Mouse (Mus musculus) kidney, adult 2 months (tissue): ENCODE measurements around the gene Stard8. TPM values are rescaled to one million over a fixed set of nuclear protein-coding genes. Genes with fewer than 3 reads are reported as not detected.
"Not testable (repeated sequence)": the region's sequence is repeated elsewhere in the genome, so short reads cannot be mapped to it uniquely, and the experiment has no call there.

ENCODE experiments used
- DNase-seq: peaks from one replicate; pipeline ENCODE4 v3.0.0; 2021
- H3K27ac ChIP-seq: fragments of 200-500 bp; 2 replicates; pipeline ENCODE4 v1.5.1; 2012; ENCODE audit warnings: low read depth, low read length, control low read depth, inconsistent platforms; ENCODE audit not compliant: insufficient read depth
- H3K27me3 ChIP-seq: fragments of 200-500 bp; replicated peaks from 2 replicates; pipeline ENCODE4 v1.6.1; 2012; ENCODE audit warnings: mild to moderate bottlenecking, moderate library complexity, low read length, inconsistent platforms; ENCODE audit not compliant: control insufficient read depth, insufficient read depth
- H3K36me3 ChIP-seq: fragments of 200-500 bp; 2 replicates; pipeline ENCODE4 v1.6.1; 2012; ENCODE audit warnings: mild to moderate bottlenecking, moderate library complexity, low read length, inconsistent platforms; ENCODE audit not compliant: control insufficient read depth, insufficient read depth
- H3K4me1 ChIP-seq: fragments of 200-500 bp; 2 replicates; pipeline ENCODE4 v1.6.1; 2011; ENCODE audit warnings: low read length; ENCODE audit not compliant: control insufficient read depth, insufficient read depth
- H3K4me3 ChIP-seq: fragments of 200-500 bp; 2 replicates; pipeline ENCODE4 v1.5.1; 2011; ENCODE audit warnings: mild to moderate bottlenecking, low read depth, low read length, control low read depth; ENCODE audit not compliant: insufficient read depth
- CTCF ChIP-seq: fragments of 200-500 bp; conservative IDR thresholded peaks from 2 replicates; pipeline ENCODE4 v1.5.1; 2011; ENCODE audit warnings: low read depth, mild to moderate bottlenecking, control low read depth, low read length, moderate library complexity, mixed read lengths; ENCODE audit not compliant: insufficient read depth, insufficient read length
- POLR2A ChIP-seq: fragments of 200-500 bp; IDR thresholded peaks from one replicate; pipeline ENCODE4 v1.6.1; 2011; ENCODE audit warnings: low read depth, low read length, control low read depth
- WGBS: fragments of 180-500 bp; shearing (Covaris S2); methylation state at CpG from one replicate; pipeline ENCODE4 v1.1.7; 2018; 5-methylcytosine and 5-hydroxymethylcytosine counted together
- polyA plus RNA-seq: library from polyadenylated mRNA; depleted of rRNA; stranded (reverse); fragments of >200 nt; gene quantifications from 2 replicates; pipeline ENCODE4 v1.2.3, GENCODE M21; 2012; rRNA removed

Gene Stard8
- 62.0 and 82.9 TPM in 2 replicates for polyA plus RNA-seq

GRCm38 (mm10) chrX:99003046-99003445 lies at the start of gene Stard8:
Stard8 (plus strand) TSS chrX:99003248.
- H3K4me1 ChIP-seq: peaks cover 4% of the 10 kb centered on the region; the same call in 1 of the 2 replicates
- no peaks in the 10 kb centered on the region for H3K27me3 ChIP-seq
- no peak for TF ChIP-seq CTCF
- peak within 1 kb of the TSS; percentile 42 for H3K4me3 ChIP-seq
- 48% methylated on average over 9 of the region's 9 CpGs for WGBS
- no peaks in the 10 kb centered on the region for H3K36me3 ChIP-seq
- peak; percentile 43 for DNase-seq
- peak within 1 kb of the TSS; percentile 41; the same call in 1 of the 2 replicates for H3K27ac ChIP-seq

DNA sequence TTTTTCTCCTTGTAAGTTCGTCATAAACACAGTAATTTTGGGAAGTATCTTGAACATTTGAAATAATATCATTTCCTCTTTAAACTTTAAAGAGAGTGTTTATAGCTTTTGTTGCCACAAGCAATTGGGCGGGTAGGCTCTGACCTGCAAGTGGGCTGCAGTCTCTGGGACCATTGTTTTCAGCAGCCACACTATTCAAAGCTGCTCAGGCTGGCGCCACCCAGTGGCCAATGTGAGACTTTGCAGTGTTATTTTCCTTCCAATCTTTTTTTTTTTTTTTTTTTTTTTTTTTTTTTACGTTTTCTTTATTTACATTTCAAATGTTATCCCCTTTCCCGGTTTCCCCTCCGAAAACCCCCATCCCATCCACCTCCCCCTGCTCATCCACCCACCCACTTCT lies 49.1 kb upstream of the Stard8 start:
- Histone ChIP-seq H3K4me1 (no peaks in the 10 kb centered on the region), H3K4me3 (no peak overlapping the region), H3K27ac (no peak overlapping the region), H3K36me3 (no peaks in the 10 kb centered on the region), H3K27me3 (no peaks in the 10 kb centered on the region)
- DNase-seq: peak; percentile 7
- WGBS: 14% methylated on average over 6 of the region's 6 CpGs
- TF ChIP-seq POLR2A (no peak), CTCF (peak; percentile 52)

- 96% methylated on average over 9 of the region's 9 CpGs for WGBS
- no peaks in the 10 kb centered on the region for H3K36me3 ChIP-seq
- no peaks in the 10 kb centered on the region for H3K4me1 ChIP-seq
- no peak for TF ChIP-seq CTCF
- no peak for TF ChIP-seq POLR2A
- H3K4me3 ChIP-seq: no peak overlapping the region
- no peak for DNase-seq
- no peaks in the 10 kb centered on the region for H3K27me3 ChIP-seq
- H3K27ac ChIP-seq: no peak overlapping the region
Observed at GRCm38 (mm10) chrX:98958287-98958686, 44.8 kb upstream of the Stard8 start.

DNA sequence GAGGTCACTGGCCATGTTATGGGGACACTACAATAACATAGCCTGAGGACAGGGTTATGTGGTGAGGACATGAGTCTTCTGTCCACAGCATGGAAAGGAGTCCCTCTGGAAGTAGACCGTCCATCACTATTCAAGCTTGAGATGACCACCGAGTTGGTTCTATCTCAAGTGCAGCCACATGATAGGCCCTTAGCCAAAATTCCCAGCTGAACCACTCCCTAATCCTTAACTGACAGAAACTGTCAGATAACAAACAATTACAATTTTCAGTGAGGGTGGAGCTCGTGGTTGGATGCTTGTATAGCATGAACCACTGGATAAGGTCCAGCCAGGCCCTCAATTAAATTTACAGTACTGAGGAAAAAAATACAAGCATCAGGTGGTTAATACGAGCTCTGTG lies 44.0 kb upstream of the Stard8 start:
- TF ChIP-seq CTCF: no peak
- no peak for TF ChIP-seq POLR2A
- H3K4me1 ChIP-seq: no peaks in the 10 kb centered on the region
- H3K27ac ChIP-seq: no peak overlapping the region
- 72% methylated on average over 4 of the region's 4 CpGs for WGBS
- no peak for DNase-seq
- H3K27me3 ChIP-seq: no peaks in the 10 kb centered on the region
- H3K36me3 ChIP-seq: no peaks in the 10 kb centered on the region
- H3K4me3 ChIP-seq: no peak overlapping the region

DNA sequence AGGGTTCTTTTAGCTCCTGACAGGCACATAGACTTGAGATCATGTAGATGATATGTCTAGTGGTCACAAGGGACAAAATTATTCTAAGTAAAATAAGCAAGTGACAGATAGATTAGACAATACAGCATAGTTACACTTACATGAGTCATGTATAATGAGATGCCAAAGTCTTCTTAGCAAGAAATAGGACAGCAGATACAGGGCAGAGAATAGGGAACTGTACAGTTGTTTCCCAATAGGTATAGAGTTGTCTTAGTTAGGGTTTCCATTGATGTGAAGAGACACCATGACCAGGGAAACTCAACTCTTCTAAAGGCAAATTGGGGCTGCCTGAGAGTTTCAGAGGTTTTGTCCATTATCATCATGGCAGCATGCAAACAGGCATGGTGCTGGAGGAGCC lies 39.3 kb upstream of the Stard8 start:
- Histone ChIP-seq H3K27ac (no peak overlapping the region), H3K36me3 (no peaks in the 10 kb centered on the region), H3K27me3 (no peaks in the 10 kb centered on the region), H3K4me3 (no peak overlapping the region), H3K4me1 (no peaks in the 10 kb centered on the region)
- no peak for DNase-seq
- TF ChIP-seq CTCF: no peak
- no peak for TF ChIP-seq POLR2A

- no peaks in the 10 kb centered on the region for H3K4me1 ChIP-seq
- no peak overlapping the region for H3K27ac ChIP-seq
- no peak overlapping the region for H3K4me3 ChIP-seq
- H3K27me3 ChIP-seq: no peaks in the 10 kb centered on the region
- TF ChIP-seq POLR2A (no peak), CTCF (no peak)
- no peaks in the 10 kb centered on the region for H3K36me3 ChIP-seq
- DNase-seq: no peak
Observed at GRCm38 (mm10) chrX:98964513-98964912, 38.5 kb upstream of the Stard8 start.

DNA sequence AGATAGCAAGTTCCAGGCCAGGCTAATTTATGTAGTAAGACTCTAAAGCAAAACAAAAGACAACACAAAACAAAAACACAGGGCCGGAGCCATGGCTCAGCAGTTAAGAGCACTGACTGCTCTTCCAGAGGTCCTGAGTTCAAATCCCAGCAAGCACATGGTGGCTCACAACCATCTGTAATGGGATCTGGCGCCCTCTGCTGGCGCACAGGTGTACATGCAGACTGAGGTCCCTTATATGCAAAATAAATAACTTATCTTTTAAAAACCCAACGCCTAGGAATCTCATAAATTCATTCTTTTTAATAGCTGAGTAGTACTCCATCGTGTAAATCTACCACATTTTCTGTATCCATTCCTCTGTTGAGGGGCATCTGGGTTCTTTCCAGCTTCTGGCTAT lies 16.4 kb upstream of the Stard8 start:
- H3K4me3 ChIP-seq, H3K27me3 ChIP-seq, DNase-seq, H3K27ac ChIP-seq, H3K4me1 ChIP-seq, H3K36me3 ChIP-seq: not testable (repeated sequence)
- 72% methylated on average over 5 of the region's 5 CpGs for WGBS
- peak; percentile 37 for TF ChIP-seq CTCF

GRCm38 (mm10) chrX:98989574-98989973 lies 13.5 kb upstream of the Stard8 start:
- Histone ChIP-seq H3K36me3 (no peaks in the 10 kb centered on the region), H3K4me1 (peaks cover 2% of the 10 kb centered on the region; the same call in 1 of the 2 replicates), H3K4me3 (no peak overlapping the region), H3K27ac (no peak overlapping the region), H3K27me3 (no peaks in the 10 kb centered on the region)
- 15% methylated on average over 6 of the region's 6 CpGs for WGBS
- TF ChIP-seq POLR2A (no peak), CTCF (peak; percentile 75)
- DNase-seq: peak; percentile 61
